Comparison of ENCODE assay signal across 9 mouse cellular contexts in genomic region chr8:115234068-115234467, GRCm38 (mm10).
A peak's percentile ranks its signal among the peaks of the same experiment; 100 is the strongest.
DNase-seq lines count a peak whose midpoint lies in the region; ATAC-seq lines count a peak whose summit lies in the region.
"Had no signal": no experiment of that assay in that cellular context is flagged by ENCODE, and none has a peak within 500 bp of the region (broad histone marks: within the 10 kb centered on the region; RNA-seq: fewer than 3 reads in every experiment).

No protein-coding gene starts in this region.

- ATAC-seq in granulocyte monocyte progenitor cell, adult 5-6 weeks (replicated peaks; ENCODE audit: poor library complexity, severe bottlenecking): peak; percentile 95
- peak; percentile 50; the same call in 1 of the 2 replicates for ATAC-seq in megakaryocyte-erythroid progenitor cell, adult 5-6 weeks (replicated peaks; ENCODE audit: low FRiP score, low TSS enrichment, poor library complexity, severe bottlenecking)

- DNase-seq in lung, postnatal 25 days (ENCODE audit: low spot score): peak; percentile 11
- DNase-seq in lung, postnatal 36 days: no peak
- DNase-seq in thymus, postnatal 36 days: peak; percentile 54 to 70
- DNase-seq in right cerebral cortex, postnatal 10 days (ENCODE audit: low spot score in 2 of 2): no peak
- no peak for DNase-seq in cerebellum, adult 9-10 months
- DNase-seq in cerebellum, postnatal 14 days: no peak
- DNase-seq: heart, adult 18-20 months had no signal

Comparison
In these comparisons a context has a peak if more than half of its experiments do, and no peak if none do; other contexts are left out.
1. DNase-seq: peak in lung, postnatal 25 days (single experiment) and thymus, postnatal 36 days (2 of 2); none in lung, postnatal 36 days (single experiment), right cerebral cortex, postnatal 10 days (0 of 2), cerebellum, adult 9-10 months (single experiment) and cerebellum, postnatal 14 days (0 of 2).